Mouse (Mus musculus) brain, embryonic 14.5 days (tissue): Measurements from ENCODE around the gene Alk.

ENCODE experiments used
- CTCF ChIP-seq: fragments of 200-500 bp; IDR thresholded peaks from 2 replicates; pipeline ENCODE4 v1.5.1; 2012; ENCODE audit warnings: inconsistent platforms, mild to moderate bottlenecking, moderate library complexity, borderline replicate concordance; ENCODE audit not compliant: insufficient read depth, insufficient read length; ENCODE audit errors: extremely low read depth
- POLR2A ChIP-seq: fragments of 200-500 bp; IDR thresholded peaks from 2 replicates; pipeline ENCODE4 v1.6.1; 2012; ENCODE audit warnings: mild to moderate bottlenecking, inconsistent platforms, borderline replicate concordance; ENCODE audit not compliant: poor library complexity, insufficient read depth, insufficient read length, severe bottlenecking; ENCODE audit errors: extremely low read depth

GRCm38 (mm10) chr17:72190536-72190935 lies 413.9 kb downstream of the Alk start:
- TF ChIP-seq CTCF (no peak), POLR2A (no peak)
